Mouse (Mus musculus) central nervous system, embryonic 14 days (tissue): ENCODE measurements around the gene Naa25. TPM values are rescaled to one million over a fixed set of nuclear protein-coding genes. Genes with fewer than 3 reads are reported as not detected.

Source experiments
- polyA plus RNA-seq: library from polyadenylated mRNA; depleted of rRNA; stranded (reverse); fragments of >200 nt; gene quantifications from 2 replicates; pipeline ENCODE4 v1.2.3, GENCODE M21; 2012; rRNA removed

Naa25 gene
- 25.9 and 28.1 TPM in 2 replicates for polyA plus RNA-seq

GRCm38 (mm10) chr5:121397187-121398145 is at the start of gene Naa25:
Gene Naa25 (plus strand): TSS chr5:121397936.

DNA sequence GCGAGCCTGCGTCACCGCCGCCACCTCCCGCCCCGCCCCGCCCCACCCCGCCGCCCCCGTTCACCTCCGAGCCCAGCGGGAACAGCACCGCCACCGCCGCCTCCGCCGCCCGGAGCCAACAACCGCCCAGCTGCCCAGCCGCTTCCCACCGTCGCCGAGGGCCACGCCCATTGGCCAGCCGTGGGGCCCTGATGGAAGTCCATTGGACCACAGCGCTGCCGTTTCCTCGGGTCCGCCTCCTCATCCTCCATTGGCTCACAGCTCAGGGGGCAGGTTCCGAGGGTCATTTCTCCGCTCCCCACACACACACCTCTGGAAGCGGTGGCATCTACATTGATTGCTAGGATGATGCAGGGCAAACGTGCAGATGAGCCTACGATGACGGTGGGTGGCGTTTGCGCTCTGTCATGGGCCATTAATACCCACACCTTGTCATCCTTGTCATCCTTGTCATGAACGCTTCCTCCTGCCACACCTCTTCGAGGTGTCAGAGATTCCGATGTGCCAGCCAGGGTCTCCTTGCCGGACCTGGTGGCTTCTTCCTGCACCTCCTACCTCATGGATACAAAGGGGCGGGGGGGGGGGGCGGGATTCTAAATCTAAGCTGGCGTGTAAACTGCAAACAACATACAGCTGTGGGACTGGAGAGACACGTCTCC is 12.1 kb upstream of the Naa25 start, which contains the start of gene Trafd1:
Gene Trafd1 (minus strand): TSS at position 172 of the 659 bp plus-strand sequence.

DNA sequence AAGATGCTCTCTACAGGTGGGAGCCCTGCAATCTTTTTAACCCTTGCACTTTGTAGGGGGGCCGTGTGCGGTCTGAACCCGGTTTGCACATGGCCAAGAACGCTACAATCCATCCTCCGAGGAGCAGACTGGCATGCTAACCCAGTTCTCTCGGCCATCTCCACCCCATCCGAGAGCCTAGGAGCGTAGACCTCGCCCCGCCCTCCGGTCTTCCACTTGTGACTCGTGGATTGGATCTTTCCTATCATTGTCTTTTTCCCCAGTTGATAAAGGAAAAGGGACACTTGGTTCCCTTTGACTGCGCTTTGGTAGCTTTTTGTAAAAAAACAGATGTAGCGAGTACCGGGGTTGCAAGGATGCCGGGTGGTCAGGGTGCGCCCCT is 53.9 kb downstream of the Naa25 start, which contains the start of gene Tmem116:
Gene Tmem116 (plus strand): TSS at position 250 of the 382 bp plus-strand sequence.

GRCm38 (mm10) chr5:121452026-121452869 is 54.5 kb downstream of the Naa25 start, which contains the start of gene Erp29:
Gene Erp29 (minus strand): TSS chr5:121452506.

Other genes with a start within 250 kb of the Naa25 start
- 53.0 and 55.5 TPM in 2 replicates for gene Ptpn11, start 206.5 kb upstream of the Naa25 start, polyA plus RNA-seq
- gene Rpl6, start 193.5 kb upstream of the Naa25 start, polyA plus RNA-seq, result 769 and 821 TPM in 2 replicates
- 47.1 and 48.4 TPM in 2 replicates for gene Hectd4, start 177.7 kb upstream of the Naa25 start, polyA plus RNA-seq
- gene Trafd1, start 12.3 kb upstream of the Naa25 start, polyA plus RNA-seq, result 167 and 181 TPM in 2 replicates
- 1.0 and 1.5 TPM in 2 replicates for gene Tmem116, start 54.0 kb downstream of the Naa25 start, polyA plus RNA-seq
- 135 and 148 TPM in 2 replicates for gene Erp29, start 54.6 kb downstream of the Naa25 start, polyA plus RNA-seq
- not detected in 2 replicates for gene Adam1b, start 105.5 kb downstream of the Naa25 start, polyA plus RNA-seq
- 33.9 and 34.1 TPM in 2 replicates for gene Adam1a, start 147.5 kb downstream of the Naa25 start, polyA plus RNA-seq
- 0.28 and 0.39 TPM in 2 replicates for gene Gm42878, start 147.5 kb downstream of the Naa25 start, polyA plus RNA-seq
- 129 and 142 TPM in 2 replicates for gene Mapkapk5, start 148.0 kb downstream of the Naa25 start, polyA plus RNA-seq
- gene Aldh2, start 195.9 kb downstream of the Naa25 start, polyA plus RNA-seq, result 127 and 168 TPM in 2 replicates
- gene Acad12, start 221.0 kb downstream of the Naa25 start, polyA plus RNA-seq, result 1.7 and 2.5 TPM in 2 replicates